Mouse (Mus musculus) brain, embryonic 14.5 days (tissue): ENCODE data around the gene Hs3st3a1. TPM values are rescaled to one million over a fixed set of nuclear protein-coding genes. Genes with fewer than 3 reads are reported as not detected.

ENCODE experiments used
- DNase-seq: peaks from one replicate; pipeline ENCODE4 v3.0.0-alpha.2; 2011; ENCODE audit warnings: low read depth
- CTCF ChIP-seq: fragments of 200-500 bp; IDR thresholded peaks from 2 replicates; pipeline ENCODE4 v1.5.1; 2012; ENCODE audit warnings: inconsistent platforms, mild to moderate bottlenecking, moderate library complexity, borderline replicate concordance; ENCODE audit not compliant: insufficient read depth, insufficient read length; ENCODE audit errors: extremely low read depth
- POLR2A ChIP-seq: fragments of 200-500 bp; IDR thresholded peaks from 2 replicates; pipeline ENCODE4 v1.6.1; 2012; ENCODE audit warnings: mild to moderate bottlenecking, inconsistent platforms, borderline replicate concordance; ENCODE audit not compliant: poor library complexity, insufficient read depth, insufficient read length, severe bottlenecking; ENCODE audit errors: extremely low read depth
- polyA plus RNA-seq: library from polyadenylated mRNA; depleted of rRNA; stranded (reverse); fragments of >200 nt; gene quantifications from 2 replicates; pipeline ENCODE4 v1.2.3, GENCODE M21; 2012; rRNA removed

Hs3st3a1 gene
- polyA plus RNA-seq, 1 experiment = 2.6 TPM

DNA sequence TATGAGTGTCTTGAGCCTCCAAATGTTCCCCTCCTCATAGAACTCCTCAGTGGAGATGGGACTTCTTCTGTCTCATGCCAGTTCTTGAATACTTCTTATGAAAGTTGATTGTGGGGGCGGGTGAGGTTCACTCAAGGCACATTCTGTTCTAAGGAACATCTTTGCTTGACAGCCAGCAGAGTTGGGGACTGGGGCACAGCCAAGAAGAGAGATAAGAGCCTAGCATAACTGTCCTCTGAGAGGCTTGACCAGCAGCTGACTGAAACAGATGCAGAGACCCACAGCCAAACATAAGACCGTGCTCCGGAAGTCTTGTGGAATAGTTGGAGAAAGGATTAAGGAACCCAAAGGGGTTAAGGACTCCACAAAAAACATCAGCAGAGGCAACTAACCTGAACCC is 102.1 kb downstream of the Hs3st3a1 start:
- no peak for DNase-seq
- TF ChIP-seq CTCF (no peak), POLR2A (no peak)

DNA sequence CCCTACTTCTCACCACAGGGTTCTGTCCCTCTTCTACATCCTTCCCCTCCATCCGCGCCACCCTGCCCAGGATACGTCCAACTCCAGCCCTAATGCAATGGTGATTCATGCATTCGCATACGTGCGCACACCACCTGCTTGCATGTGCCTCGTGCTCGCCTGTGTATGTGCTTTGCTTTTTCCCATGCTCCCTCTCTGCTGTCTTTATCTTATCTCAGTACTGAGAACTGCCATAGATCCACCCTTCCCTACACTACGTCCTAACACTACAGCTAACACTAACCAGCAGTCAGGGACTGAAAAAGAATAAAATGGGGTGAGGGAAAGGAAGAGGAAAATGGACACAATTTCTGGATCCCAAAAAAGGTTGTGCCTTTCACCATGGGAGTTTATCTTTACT is 106.7 kb downstream of the Hs3st3a1 start:
- TF ChIP-seq CTCF = no peak
- TF ChIP-seq POLR2A = no peak
- DNase-seq = no peak

DNA sequence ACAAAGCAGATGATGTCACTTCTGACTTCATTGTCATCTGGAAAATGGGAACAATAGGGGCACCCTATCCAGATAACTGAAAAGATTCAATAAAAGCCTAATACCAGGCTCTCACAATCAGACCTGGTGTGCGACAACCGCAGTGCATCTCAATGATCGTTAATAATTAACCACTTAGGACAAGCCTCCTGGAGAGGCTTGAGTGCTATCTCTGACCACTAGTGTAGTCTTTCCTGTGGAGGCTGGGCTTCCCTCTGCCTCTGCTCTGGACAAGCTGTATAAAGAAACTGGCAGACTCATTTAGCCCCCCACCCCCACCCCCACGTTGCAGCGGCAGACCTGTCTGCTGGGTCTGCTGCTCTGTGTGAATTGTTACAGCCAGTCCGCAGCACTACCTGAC is 107.2 kb downstream of the Hs3st3a1 start:
- TF ChIP-seq POLR2A (no peak), CTCF (no peak)
- DNase-seq = no peak

- DNase-seq = no peak
- TF ChIP-seq CTCF (no peak), POLR2A (no peak)
Measured at GRCm38 (mm10) chr11:64543181-64543641, 108.1 kb downstream of the Hs3st3a1 start.

DNA sequence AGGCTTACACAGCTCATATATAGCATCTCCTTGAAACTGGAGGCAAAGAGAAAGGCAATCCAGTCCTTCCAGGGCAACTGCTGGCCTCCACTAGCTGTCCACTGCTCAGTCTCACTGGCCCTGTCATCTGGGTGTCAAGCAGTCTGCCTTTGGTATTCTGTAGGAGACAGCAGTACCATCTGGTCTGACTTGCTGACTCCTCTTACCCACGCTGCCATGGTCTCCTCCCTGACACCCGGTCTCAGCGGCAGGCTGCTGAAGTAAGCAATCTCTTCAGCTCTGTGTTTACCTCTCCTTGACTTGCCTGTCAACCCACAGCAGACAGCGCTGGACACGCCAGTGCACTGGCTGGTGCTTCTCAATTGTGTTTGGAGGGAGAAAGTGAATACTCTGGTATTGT is 109.1 kb downstream of the Hs3st3a1 start:
- TF ChIP-seq CTCF (no peak), POLR2A (no peak)
- DNase-seq = no peak

- TF ChIP-seq POLR2A (no peak), CTCF (no peak)
- DNase-seq = peak; percentile 46
Measured at GRCm38 (mm10) chr11:64549380-64549779, 114.2 kb downstream of the Hs3st3a1 start.

DNA sequence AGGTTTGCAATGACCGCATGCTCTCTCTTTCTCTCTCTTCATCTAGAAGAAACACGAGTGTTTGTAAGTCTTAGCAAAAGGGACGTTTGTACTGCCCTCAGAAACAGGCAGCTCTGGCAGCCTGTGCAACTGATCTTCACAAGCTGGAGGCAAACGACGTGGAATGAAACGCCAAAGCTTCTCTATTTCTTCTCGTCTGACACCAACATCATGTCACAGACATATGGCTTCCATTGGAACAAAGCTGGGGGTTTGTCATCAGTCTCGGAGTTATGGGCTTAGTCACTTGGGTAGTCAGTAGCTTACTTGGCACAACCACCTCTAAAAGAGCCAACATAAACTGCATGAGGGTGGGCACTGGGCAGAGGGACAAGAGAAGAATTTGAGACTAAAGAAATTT is 114.8 kb downstream of the Hs3st3a1 start:
- TF ChIP-seq CTCF (no peak), POLR2A (no peak)
- DNase-seq = peak; percentile 12

GRCm38 (mm10) chr11:64558282-64558681 is 123.2 kb downstream of the Hs3st3a1 start:
- no peak for TF ChIP-seq CTCF
- TF ChIP-seq POLR2A = no peak
- DNase-seq = no peak

DNA sequence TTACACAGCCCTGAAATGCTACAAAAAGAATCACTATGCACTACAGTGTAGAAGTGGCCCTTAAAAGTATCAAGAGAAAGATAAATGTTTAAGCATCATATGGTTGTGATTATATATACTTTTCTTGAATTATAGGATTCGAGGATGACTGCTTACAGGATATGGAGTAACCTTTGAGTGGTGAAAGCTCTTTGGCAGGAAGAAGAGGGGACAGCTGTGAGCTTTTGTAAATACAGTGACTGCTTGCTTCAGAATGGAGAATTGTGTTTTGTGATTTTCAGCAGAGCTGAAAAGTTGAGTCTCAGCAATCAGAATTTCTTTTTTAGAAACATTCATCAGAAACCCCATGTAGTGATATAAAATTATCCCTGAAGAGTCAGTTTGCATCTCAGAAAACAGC is 124.3 kb downstream of the Hs3st3a1 start:
- no peak for DNase-seq
- TF ChIP-seq POLR2A = no peak
- TF ChIP-seq CTCF = no peak

DNA sequence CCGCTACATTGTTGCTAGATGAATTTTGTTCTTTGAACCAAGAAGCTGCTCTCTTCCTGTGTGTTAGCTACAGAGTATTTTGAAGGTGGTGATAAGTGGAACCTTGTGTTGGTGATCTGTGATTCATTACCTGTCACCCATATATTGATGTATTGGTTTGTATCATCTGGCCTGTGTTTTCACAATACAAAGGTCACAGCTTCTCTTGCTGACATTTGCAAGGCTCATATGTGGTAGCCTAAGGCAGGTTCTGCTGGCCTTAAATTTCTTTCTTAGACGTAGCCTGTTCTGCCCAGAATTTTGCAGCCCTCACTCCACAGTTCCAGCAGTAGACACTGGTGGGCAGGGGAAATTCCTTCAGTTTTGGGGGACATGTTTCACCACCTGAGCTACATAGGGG is 125.3 kb downstream of the Hs3st3a1 start:
- no peak for DNase-seq
- no peak for TF ChIP-seq POLR2A

DNA sequence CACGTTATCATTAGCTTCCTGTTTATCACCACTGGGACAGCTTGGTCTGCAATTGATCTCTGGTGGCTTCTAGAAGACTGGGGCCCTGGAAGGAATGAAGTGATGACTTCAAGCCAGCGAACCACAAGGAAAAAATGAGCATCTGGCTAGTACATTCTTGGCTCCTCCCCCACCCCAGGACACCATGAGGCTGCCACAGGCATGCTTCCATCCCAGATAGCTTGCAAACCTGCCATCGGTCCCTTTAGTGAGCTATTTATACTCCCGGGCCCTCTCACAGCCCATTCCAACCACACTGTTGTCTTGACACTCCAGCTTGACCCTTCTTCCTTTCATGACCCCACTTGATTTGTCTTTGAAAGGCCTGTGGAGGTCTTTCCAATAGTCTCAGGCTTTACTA is 127.6 kb downstream of the Hs3st3a1 start:
- no peak for DNase-seq
- no peak for TF ChIP-seq CTCF
- TF ChIP-seq POLR2A = no peak

Other genes with a start within 250 kb of the Hs3st3a1 start
- gene F930015N05Rik, start 1.3 kb downstream of the Hs3st3a1 start, polyA plus RNA-seq = 0.59 and 1.1 TPM in 2 replicates